Mouse (Mus musculus): Measurements from ENCODE around the gene Inpp4b.

- no peak for TF ChIP-seq USF1 (IDR thresholded peaks at IDR 0.05; ENCODE audit: low read depth)
- no peak for TF ChIP-seq CTCF (IDR thresholded peaks at IDR 0.05; ENCODE audit: control insufficient read depth, insufficient read depth, insufficient read length)
These were observed 258.8 kb downstream of the Inpp4b start for GRCm38 (mm10) chr8:81601136-81601535.

Data from C2C12 (cell line).